Mouse (Mus musculus) brain, adult 2 months (tissue): ENCODE data around the gene Ifngr2.

Experiments used
- DNase-seq: peaks from one replicate; pipeline ENCODE4 v3.0.0; 2011; ENCODE audit warnings: low read depth, low spot score

The Ifngr2 gene

GRCm38 (mm10) chr16:91609501-91610245 is 62.8 kb downstream of the Ifngr2 start:
- peak; percentile 49 for DNase-seq

DNA sequence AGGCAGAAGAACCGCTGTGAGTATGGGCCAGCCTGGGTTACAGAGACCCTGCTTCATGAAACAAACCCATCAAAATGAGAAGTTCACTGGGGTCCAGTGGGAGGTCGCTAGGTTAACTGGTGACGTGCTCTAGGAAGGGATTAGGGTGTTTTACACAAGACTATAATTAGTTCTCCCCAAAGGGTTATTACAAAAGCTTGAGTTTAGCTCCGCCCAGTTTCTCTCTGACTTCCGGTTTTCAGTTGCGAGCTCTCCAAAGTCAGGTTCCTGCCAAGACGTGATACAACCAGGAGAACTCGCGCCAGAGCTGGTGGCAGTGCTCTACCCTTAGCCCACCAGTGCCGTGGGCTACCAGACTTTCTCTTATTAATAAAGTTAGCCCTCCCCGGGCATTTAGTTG is 64.4 kb downstream of the Ifngr2 start:
- no peak for DNase-seq

GRCm38 (mm10) chr16:91612525-91612924 is 65.7 kb downstream of the Ifngr2 start:
- no peak for DNase-seq

GRCm38 (mm10) chr16:91614552-91614951 is 67.7 kb downstream of the Ifngr2 start:
- no peak for DNase-seq
